Mouse (Mus musculus): ENCODE data around the gene Lrba. TPM values are rescaled to one million over a fixed set of nuclear protein-coding genes. Genes with fewer than 3 reads are reported as not detected.

Gene Lrba
- polyA plus RNA-seq, 1 experiment from 2014 or later = 5.9 TPM

GRCm38 (mm10) chr3:86560281-86561022, 336.0 kb downstream of the Lrba start:
- Histone ChIP-seq H3K4me2 (ENCODE audit: low read length) (no peak overlapping the region), H3K9me3 (replicated peaks; ENCODE audit: low read length) (no peaks in the 10 kb centered on the region), H3K27ac (no peak overlapping the region), H3K27me3 (ENCODE audit: insufficient read depth, low read length) (no peaks in the 10 kb centered on the region), H3K4me3 (replicated peaks; ENCODE audit: low read depth, low read length) (no peak overlapping the region), H3K36me3 (ENCODE audit: insufficient read depth, low read length) (no peaks in the 10 kb centered on the region), H3K9ac (ENCODE audit: low read depth, low read length) (no peak overlapping the region), H3K4me1 (replicated peaks; ENCODE audit: insufficient read depth, low read length) (no peaks in the 10 kb centered on the region)
- TF ChIP-seq CTCF (IDR thresholded peaks at IDR 0.05; ENCODE audit: low read depth) = no peak
- no peak for DNase-seq (ENCODE audit: low spot score)
- 72% methylated on average over 4 of the region's 4 CpGs for WGBS
- no peak for ATAC-seq (replicated peaks; ENCODE audit: low FRiP score, low read depth)

DNA sequence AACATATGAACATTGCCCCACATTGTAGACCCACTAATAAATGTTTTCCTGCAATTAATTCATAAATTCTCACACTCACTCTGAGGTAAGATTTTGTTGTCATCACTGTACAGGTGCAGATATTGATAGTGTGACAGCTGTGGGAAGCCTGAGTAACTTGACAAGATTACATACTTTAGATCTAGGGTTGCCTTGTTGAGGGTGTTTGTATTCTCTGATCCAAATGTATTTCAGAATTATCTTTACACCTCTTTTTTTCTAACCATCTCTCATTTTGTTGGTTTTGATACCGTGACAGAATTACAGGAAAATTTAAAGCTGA, 336.5 kb downstream of the Lrba start:
- Histone ChIP-seq H3K4me2 (ENCODE audit: low read length) (no peak overlapping the region), H3K9me3 (replicated peaks; ENCODE audit: low read length) (no peaks in the 10 kb centered on the region), H3K9ac (ENCODE audit: low read depth, low read length) (no peak overlapping the region), H3K36me3 (ENCODE audit: insufficient read depth, low read length) (no peaks in the 10 kb centered on the region), H3K27me3 (ENCODE audit: insufficient read depth, low read length) (no peaks in the 10 kb centered on the region), H3K4me1 (replicated peaks; ENCODE audit: insufficient read depth, low read length) (no peaks in the 10 kb centered on the region), H3K27ac (no peak overlapping the region), H3K4me3 (replicated peaks; ENCODE audit: low read depth, low read length) (no peak overlapping the region)
- WGBS = 92% methylated on average over 1 of the region's 1 CpGs
- no peak for ATAC-seq (replicated peaks; ENCODE audit: low FRiP score, low read depth)
- no peak for TF ChIP-seq CTCF (IDR thresholded peaks at IDR 0.05; ENCODE audit: low read depth)
- no peak for DNase-seq (ENCODE audit: low spot score)

GRCm38 (mm10) chr3:86561396-86561795, 336.9 kb downstream of the Lrba start:
- H3K4me2 ChIP-seq (ENCODE audit: low read length) = no peak overlapping the region
- 95% methylated on average over 1 of the region's 1 CpGs for WGBS
- no peak for DNase-seq (ENCODE audit: low spot score)
- H3K36me3 ChIP-seq (ENCODE audit: insufficient read depth, low read length) = no peaks in the 10 kb centered on the region
- TF ChIP-seq CTCF (IDR thresholded peaks at IDR 0.05; ENCODE audit: low read depth) = no peak
- no peaks in the 10 kb centered on the region for H3K9me3 ChIP-seq (replicated peaks; ENCODE audit: low read length)
- no peak for ATAC-seq (replicated peaks; ENCODE audit: low FRiP score, low read depth)
- no peak overlapping the region for H3K27ac ChIP-seq
- no peak overlapping the region for H3K4me3 ChIP-seq (replicated peaks; ENCODE audit: low read depth, low read length)
- no peaks in the 10 kb centered on the region for H3K27me3 ChIP-seq (ENCODE audit: insufficient read depth, low read length)
- H3K9ac ChIP-seq (ENCODE audit: low read depth, low read length) = no peak overlapping the region
- H3K4me1 ChIP-seq (replicated peaks; ENCODE audit: insufficient read depth, low read length) = no peaks in the 10 kb centered on the region

DNA sequence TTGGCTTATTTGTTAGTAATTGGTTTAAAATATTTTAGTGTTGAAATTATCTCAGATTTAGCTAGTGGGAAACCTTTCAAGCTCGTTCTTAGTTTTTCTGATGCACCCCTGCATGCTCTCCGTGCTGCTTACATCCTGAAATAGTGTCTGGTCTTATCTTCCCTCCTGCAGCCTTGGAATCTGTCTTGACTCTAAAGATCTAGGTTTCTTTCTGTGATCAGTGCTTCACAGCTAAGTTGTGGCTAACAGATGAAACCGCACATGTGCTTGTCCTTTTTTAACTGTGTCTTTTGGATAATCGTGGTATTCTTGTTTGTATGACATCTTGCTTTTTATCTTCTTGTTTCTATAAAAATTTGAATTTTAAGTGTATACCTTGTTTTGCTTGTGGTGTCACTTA, 342.8 kb downstream of the Lrba start:
- no peaks in the 10 kb centered on the region for H3K4me1 ChIP-seq (replicated peaks; ENCODE audit: insufficient read depth, low read length)
- no peaks in the 10 kb centered on the region for H3K9me3 ChIP-seq (replicated peaks; ENCODE audit: low read length)
- H3K27ac ChIP-seq = no peak overlapping the region
- TF ChIP-seq CTCF (IDR thresholded peaks at IDR 0.05; ENCODE audit: low read depth) = no peak
- no peaks in the 10 kb centered on the region for H3K27me3 ChIP-seq (ENCODE audit: insufficient read depth, low read length)
- ATAC-seq (replicated peaks; ENCODE audit: low FRiP score, low read depth) (no peak), DNase-seq (ENCODE audit: low spot score) (no peak)
- no peak overlapping the region for H3K9ac ChIP-seq (ENCODE audit: low read depth, low read length)
- no peak overlapping the region for H3K4me3 ChIP-seq (replicated peaks; ENCODE audit: low read depth, low read length)
- WGBS = 81% methylated on average over 4 of the region's 4 CpGs
- H3K36me3 ChIP-seq (ENCODE audit: insufficient read depth, low read length) = no peaks in the 10 kb centered on the region
- no peak overlapping the region for H3K4me2 ChIP-seq (ENCODE audit: low read length)

GRCm38 (mm10) chr3:86571518-86571917, 347.0 kb downstream of the Lrba start:
- WGBS = 60% methylated on average over 4 of the region's 4 CpGs
- ATAC-seq (replicated peaks; ENCODE audit: low FRiP score, low read depth) = no peak

DNA sequence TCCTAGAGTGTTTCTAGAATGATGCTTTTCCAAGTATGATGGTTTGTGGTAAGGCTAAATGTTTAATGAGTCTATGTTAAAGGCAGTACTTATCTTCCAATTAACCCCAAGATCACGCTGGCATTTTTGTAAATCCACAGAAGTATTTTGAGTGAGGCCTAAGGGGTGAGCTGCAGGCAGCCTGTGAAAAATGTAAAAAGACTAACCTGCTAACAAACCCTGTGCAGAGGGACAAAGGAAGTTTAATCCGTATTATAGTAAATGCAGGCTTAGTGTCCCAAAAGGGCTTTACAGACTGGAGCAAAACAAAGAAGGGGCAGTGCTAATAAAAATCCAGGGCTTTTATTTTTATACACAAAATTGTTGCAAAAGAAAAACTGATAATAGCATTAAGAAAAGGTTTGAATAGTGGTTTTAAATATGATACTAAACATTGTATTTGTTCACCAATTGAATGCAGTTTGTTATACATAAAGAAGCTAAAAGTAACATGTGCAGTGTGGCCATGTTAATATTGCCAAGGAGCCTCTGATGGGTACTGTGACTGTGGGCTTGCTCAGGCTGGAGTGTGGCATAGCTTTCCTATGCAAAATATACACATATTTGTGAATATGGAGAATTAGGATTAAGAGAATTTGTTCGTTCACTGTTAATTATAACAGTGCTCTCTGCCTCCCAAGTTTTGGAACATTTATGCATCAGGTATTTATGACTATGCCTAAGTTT, 348.2 kb downstream of the Lrba start:
- Histone ChIP-seq H3K4me3 (replicated peaks; ENCODE audit: low read depth, low read length) (no peak overlapping the region), H3K9me3 (replicated peaks; ENCODE audit: low read length) (no peaks in the 10 kb centered on the region), H3K27me3 (ENCODE audit: insufficient read depth, low read length) (no peaks in the 10 kb centered on the region), H3K27ac (no peak overlapping the region), H3K4me2 (ENCODE audit: low read length) (no peak overlapping the region), H3K9ac (ENCODE audit: low read depth, low read length) (no peak overlapping the region), H3K36me3 (ENCODE audit: insufficient read depth, low read length) (no peaks in the 10 kb centered on the region), H3K4me1 (replicated peaks; ENCODE audit: insufficient read depth, low read length) (no peaks in the 10 kb centered on the region)
- no peak for TF ChIP-seq CTCF (IDR thresholded peaks at IDR 0.05; ENCODE audit: low read depth)
- DNase-seq (ENCODE audit: low spot score) (no peak), ATAC-seq (replicated peaks; ENCODE audit: low FRiP score, low read depth) (no peak)
- WGBS = 76% methylated on average over 3 of the region's 3 CpGs

More at GRCm38 (mm10) chr3:86571518-86571917, 347.0 kb downstream of the Lrba start:
- Histone ChIP-seq H3K27me3 (ENCODE audit: insufficient read depth, low read length) (no peaks in the 10 kb centered on the region), H3K27ac (no peak overlapping the region), H3K4me2 (ENCODE audit: low read length) (no peak overlapping the region), H3K4me3 (replicated peaks; ENCODE audit: low read depth, low read length) (no peak overlapping the region), H3K36me3 (ENCODE audit: insufficient read depth, low read length) (no peaks in the 10 kb centered on the region), H3K9ac (ENCODE audit: low read depth, low read length) (no peak overlapping the region), H3K9me3 (replicated peaks; ENCODE audit: low read length) (no peaks in the 10 kb centered on the region), H3K4me1 (replicated peaks; ENCODE audit: insufficient read depth, low read length) (no peaks in the 10 kb centered on the region)
- DNase-seq (ENCODE audit: low spot score) = no peak
- no peak for TF ChIP-seq CTCF (IDR thresholded peaks at IDR 0.05; ENCODE audit: low read depth)

Measured in kidney, postnatal 0 days (tissue).